Mouse (Mus musculus): ENCODE data around the gene Hist1h4i. TPM values are rescaled to one million over a fixed set of nuclear protein-coding genes. Genes with fewer than 3 reads are reported as not detected.
"Not testable (repeated sequence)": the region's sequence is repeated elsewhere in the genome, so short reads cannot be mapped to it uniquely, and the experiment has no call there.

The Hist1h4i gene
- total RNA-seq (2015) (38.4 and 42.3 TPM in 2 replicates), total RNA-seq (2017) (83.0 and 89.0 TPM in 2 replicates)

- ATAC-seq (replicated peaks; ENCODE audit: poor library complexity), result peak; percentile 57
Observed at GRCm38 (mm10) chr13:22041142-22041536, at the start of gene Hist1h4i. Hist1h4i (minus strand) TSS chr13:22041362.

DNA sequence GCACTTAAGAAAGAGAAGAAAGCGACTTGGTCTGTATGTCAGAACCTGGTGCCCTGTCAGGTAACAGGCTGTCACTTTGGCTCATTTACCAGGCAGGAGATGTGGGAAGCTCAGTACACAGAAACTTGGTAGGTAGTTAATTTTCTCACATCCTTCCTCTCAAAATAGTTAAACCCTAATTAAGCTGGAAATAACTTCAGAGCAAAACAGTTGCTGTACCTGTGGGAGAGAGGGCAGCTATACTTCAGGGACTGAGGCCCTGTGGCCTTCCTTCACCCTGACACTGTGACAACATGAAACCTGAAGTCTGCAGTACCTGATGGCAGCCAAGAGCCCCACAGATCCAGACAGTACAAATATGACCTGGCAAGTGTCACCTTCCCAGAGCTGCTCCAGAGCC, 43.0 kb upstream of the Hist1h4i start, which contains the start of gene Vmn1r188:
Gene Vmn1r188, plus strand, starts transcription at position 301 of the 400 bp plus-strand sequence.
- not testable (repeated sequence) for ATAC-seq (replicated peaks; ENCODE audit: poor library complexity)

GRCm38 (mm10) chr13:22063468-22063867, 22.3 kb upstream of the Hist1h4i start:
- no peak for ATAC-seq (replicated peaks; ENCODE audit: poor library complexity)

- ATAC-seq (replicated peaks; ENCODE audit: poor library complexity), result peak; percentile 80
Observed at GRCm38 (mm10) chr13:22061422-22061821, 20.3 kb upstream of the Hist1h4i start.

GRCm38 (mm10) chr13:22053754-22054153, 12.6 kb upstream of the Hist1h4i start:
- no peak for ATAC-seq (replicated peaks; ENCODE audit: poor library complexity)

GRCm38 (mm10) chr13:22051523-22051859, 10.3 kb upstream of the Hist1h4i start:
- no peak for ATAC-seq (replicated peaks; ENCODE audit: poor library complexity)

DNA sequence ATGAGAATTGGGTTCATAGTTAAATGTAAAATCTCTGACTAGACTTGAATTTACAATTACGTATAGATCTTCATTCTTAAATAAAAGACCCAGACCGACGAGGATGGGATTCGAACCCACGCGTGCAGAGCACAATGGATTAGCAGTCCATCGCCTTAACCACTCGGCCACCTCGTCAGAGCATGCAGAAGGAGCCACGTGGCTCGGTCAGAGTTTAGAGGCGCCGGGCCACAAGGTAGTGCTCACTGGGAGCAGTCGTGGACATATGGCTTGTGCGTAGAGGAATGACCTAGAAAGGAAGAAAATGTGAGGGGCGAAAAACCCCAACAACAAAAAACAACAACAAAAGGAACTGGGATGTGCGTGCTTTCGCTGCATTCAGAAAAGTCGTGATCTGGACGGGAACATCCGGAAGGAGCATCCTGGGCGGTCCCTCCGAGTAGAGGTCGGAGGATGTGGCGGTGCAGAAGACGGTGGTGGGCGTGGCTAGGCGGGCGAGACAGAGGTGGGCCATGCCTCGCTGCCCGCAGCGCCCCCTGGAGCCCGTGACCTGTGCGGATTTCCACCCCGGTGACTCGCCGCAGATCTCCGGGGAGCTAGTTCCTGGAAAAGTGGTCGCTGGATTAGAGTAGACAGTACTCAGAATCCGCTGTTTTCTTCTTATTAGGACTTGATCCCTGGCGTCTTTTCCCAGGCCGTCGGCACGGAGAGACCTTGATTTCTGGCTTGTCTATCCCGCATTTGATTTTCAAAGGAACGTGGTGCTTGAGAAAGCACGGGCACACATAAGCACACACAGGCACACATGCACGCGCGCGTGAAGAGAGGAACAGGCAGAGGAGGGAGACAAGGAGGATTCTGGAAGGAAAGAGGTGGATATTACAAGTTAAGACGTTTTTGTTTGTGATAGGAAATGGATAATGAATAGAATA, 9.7 kb upstream of the Hist1h4i start:
- peak; percentile 91 for ATAC-seq (replicated peaks; ENCODE audit: poor library complexity)

DNA sequence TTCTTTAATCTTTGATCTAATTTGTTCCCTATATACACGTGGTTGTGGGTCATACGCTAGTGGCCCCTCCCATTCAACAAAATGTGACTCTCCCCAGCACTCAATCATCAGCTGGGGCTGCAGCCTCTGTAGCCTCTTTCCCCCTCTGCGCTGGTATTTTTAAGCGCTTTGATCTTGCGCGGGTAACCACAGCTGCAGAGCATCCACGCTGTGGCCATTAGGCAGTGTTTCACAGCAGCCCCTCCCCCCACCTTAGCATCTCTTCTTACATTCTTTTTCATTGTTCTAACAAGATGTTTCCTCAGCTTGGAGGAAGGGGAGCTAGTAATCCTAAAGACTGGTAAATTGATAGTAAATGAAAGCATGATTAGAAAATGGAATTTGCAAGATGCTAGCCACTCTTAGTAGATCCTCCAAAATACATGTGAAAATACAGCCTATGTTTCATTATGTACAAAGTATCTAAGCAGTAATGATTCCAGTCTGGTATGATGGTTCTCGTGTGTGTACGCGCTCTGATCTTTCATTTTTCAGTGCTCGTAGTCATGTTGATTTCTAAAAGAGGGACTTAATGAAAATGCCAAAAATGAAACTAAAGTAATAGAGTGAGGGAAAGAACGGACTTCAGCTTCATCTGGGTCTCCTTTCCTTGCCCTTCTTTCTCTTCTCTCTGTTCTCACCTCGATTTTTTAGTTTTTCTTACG, 8.7 kb upstream of the Hist1h4i start:
- peak; percentile 32 for ATAC-seq (replicated peaks; ENCODE audit: poor library complexity)

DNA sequence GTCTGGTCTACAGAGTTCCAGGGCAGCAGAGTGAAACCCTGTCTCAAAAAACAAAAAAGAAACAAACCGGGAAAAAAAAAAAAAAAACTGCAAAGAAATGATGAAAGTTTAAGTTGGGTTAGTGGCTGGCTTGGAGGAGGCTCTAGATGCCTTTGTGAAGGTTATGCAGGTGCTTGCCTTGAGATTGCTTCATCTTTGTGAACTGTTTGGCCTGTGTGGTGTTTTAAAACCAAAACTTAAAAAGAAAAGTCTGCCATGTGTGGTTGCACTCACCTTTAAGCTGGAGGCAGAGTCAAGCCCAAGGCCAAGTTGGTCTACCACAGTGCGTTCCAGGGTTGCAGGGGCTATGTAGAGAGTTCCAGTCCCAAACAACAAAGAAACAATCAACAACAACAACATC, 7.9 kb upstream of the Hist1h4i start:
- no peak for ATAC-seq (replicated peaks; ENCODE audit: poor library complexity)

DNA sequence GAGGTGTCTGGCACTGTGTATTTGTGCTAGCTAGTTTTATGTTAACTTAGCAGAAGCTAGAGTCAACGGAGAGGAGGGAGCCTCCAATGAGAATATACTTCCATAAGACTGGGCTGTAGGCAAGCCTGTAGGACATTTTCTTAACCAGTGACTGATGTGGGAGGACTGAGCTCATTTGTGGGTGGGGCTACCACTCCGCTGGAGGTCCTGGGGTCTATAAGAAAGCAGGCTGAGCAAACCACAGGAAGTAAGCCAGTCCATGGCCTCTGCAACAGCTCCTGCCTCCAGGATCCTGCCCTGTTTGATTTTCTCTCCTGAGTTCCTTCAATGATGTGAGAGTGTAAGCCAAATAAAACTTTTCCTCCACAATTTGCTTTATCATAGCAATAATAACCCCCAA, 4.1 kb upstream of the Hist1h4i start:
- ATAC-seq (replicated peaks; ENCODE audit: poor library complexity), result no peak

GRCm38 (mm10) chr13:22044432-22045155, 3.4 kb upstream of the Hist1h4i start:
- no peak for ATAC-seq (replicated peaks; ENCODE audit: poor library complexity)

DNA sequence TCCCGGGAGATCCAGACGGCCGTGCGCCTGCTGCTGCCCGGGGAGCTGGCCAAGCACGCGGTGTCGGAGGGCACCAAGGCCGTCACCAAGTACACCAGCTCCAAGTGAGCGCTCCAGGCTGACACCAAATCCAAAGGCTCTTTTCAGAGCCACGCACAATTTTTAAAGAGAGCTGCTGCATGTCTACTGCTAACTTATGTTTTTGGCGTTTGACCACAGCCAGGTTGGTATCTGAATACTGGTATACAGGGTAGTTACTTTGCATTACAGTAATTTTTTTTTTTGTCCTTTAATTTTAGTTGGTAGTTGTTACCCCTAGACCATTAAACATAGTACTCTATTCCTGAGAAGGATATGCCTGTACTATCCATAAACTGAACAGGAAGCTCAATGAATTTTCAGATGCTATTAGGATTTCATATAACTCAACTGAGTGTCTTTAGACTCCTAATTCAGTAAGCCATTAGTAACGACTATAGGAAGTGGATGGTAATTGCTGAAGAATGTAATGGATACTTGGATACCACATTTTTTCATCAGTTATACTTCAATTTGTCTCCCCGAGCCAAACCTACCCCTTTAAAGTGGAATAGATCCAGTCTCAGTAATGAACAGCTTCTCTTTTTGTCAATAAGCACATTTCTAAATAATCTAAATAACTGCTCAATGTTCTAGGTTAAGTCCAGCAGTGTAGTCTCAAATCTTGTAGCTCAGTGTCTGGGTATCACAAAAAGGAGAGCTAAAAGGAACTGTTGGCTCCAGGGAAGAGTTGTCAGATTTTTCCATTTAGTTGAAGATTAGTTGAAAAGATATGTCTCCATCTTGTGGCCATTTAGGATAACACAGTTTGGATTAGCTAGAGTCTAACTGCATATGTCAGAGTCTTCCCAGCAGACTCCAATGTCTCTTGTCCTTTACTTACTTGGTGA, 2.6 kb upstream of the Hist1h4i start:
- peak; percentile 18 for ATAC-seq (replicated peaks; ENCODE audit: poor library complexity)

GRCm38 (mm10) chr13:22042568-22043502, 1.7 kb upstream of the Hist1h4i start, which contains the start of the genes Hist1h2ag and Hist1h2bj:
Hist1h2ag (minus strand) TSS chr13:22042944.
Hist1h2bj (plus strand) TSS chr13:22043214.
- ATAC-seq (replicated peaks; ENCODE audit: poor library complexity), result peak; percentile 58

DNA sequence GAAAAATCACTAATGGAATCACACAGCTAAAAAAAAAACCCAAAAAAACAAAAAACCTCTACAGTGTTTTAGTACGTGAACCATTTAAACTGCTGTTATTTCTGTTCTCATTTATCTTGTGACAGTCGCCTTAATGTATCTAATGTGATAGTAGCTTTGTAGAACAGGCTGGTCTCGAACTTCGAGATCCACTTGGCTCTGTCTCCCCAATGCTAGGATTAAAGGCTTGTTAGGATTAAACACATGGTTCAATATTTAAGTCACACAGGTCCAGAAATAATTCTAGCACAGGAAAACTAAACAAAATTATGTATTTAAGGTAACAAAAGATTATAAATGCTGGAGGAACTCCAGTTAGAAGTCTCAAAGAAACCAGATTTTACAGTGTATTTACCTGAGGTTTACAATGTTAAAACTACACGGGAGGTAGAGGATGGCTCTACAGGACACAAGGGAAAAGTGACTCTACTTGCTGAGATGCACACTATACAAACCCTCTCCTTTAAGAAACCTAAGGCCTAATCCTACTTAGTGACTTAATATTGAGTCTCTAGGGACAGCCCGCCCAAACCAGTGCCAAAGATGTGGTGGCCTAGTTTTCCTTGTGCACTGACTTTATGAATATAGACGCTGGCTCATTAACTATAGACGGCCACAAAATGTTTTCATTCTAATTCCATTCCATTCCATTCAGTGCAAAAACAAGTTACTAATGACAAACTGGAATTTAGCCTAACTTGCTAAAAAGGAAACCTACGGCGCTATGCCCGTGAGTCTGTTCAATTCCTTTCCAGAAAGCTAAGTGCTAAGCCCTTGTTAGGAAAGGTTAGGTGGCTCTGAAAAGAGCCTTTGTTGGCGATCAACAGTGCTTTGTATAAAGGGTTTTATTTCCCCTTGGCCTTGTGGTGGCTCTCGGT, 747 bp upstream of the Hist1h4i start:
- ATAC-seq (replicated peaks; ENCODE audit: poor library complexity), result no peak

- ATAC-seq (replicated peaks; ENCODE audit: poor library complexity), result peak; percentile 20
Observed at GRCm38 (mm10) chr13:22040464-22041141, 559 bp downstream of the Hist1h4i start.

GRCm38 (mm10) chr13:22039951-22040463, 1.2 kb downstream of the Hist1h4i start:
- no peak for ATAC-seq (replicated peaks; ENCODE audit: poor library complexity)

DNA sequence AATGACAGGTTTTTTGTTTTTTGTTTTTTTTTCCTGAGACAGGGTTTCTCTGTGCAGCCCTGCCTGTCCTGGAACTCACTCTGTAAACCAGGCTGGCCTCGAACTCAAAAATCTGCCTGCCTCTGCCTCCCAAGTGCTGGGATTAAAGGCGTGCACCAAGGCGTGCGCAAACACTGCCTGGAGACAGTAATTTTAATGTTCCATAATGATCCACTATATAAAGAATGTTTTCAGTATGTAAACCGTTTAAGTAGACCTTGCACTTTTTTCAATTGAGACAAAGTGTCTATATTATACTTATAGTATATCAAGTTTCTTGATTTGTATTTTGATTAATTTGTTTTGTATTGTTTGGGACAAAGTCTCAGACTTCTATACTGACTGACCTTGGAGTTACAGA, 1.8 kb downstream of the Hist1h4i start:
- no peak for ATAC-seq (replicated peaks; ENCODE audit: poor library complexity)
